Mouse (Mus musculus): ENCODE data around the gene Ccdc91. TPM values are rescaled to one million over a fixed set of nuclear protein-coding genes. Genes with fewer than 3 reads are reported as not detected.

Ccdc91 gene
- polyA plus RNA-seq, 1 experiment from 2014 or later: 41.9 TPM

DNA sequence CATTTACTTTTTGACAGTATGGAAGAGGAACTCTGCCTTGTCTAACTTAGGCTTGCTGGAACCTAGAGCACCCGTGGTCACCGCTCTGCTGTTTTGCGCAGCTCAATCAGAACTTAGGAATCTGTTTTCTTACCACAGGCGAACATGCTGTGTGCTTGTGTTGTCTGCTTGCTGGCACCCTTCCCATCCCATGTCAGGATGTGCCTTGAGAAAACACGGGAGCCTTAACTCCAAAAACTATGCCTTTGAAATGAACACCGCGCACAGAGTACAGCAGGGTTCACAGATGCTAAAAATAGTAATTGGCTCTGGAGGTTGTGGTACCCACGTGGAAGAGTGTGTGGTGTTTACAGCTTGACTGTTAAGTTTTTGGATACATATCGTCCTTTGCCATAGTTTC, 30.4 kb downstream of the Ccdc91 start:
- no peak overlapping the region for H3K4me2 ChIP-seq (ENCODE audit: low read depth, low read length)
- H3K36me3 ChIP-seq (ENCODE audit: control insufficient read depth, insufficient read depth, low read length): no peaks in the 10 kb centered on the region
- H3K4me1 ChIP-seq (ENCODE audit: control insufficient read depth, insufficient read depth, low read length): no peaks in the 10 kb centered on the region
- ATAC-seq (ENCODE audit: low read depth): no peak
- WGBS: 81% methylated on average over 9 of the region's 9 CpGs
- no peaks in the 10 kb centered on the region for H3K9me3 ChIP-seq (ENCODE audit: control insufficient read depth, low read length)
- H3K9ac ChIP-seq (replicated peaks; ENCODE audit: low read depth, low read length): no peak overlapping the region
- H3K27me3 ChIP-seq (ENCODE audit: control insufficient read depth, insufficient read depth, low read length): no peaks in the 10 kb centered on the region
- no peak overlapping the region for H3K27ac ChIP-seq (ENCODE audit: low read depth, low read length)
- no peak overlapping the region for H3K4me3 ChIP-seq (ENCODE audit: low read depth, low read length)

DNA sequence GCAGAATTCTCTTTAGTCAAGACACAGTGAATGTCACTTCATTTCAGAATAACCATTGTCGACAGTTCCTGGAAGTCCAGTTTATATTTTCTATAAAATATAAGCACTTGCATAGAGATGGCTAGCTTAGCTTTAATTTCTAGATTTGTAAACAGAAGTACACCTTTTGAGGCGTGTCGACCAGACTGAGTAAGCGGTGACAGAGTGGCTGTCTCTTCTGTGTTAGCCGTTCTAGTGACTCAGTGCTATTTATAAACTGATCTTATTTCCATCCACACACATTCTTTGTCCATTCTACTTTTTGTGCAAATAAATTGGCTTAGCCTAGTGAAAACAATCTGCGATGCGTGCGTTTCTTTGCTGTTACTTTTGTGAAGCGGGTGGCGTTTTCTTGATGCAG, 30.9 kb downstream of the Ccdc91 start:
- Histone ChIP-seq H3K4me3 (ENCODE audit: low read depth, low read length) (no peak overlapping the region), H3K27ac (ENCODE audit: low read depth, low read length) (no peak overlapping the region), H3K36me3 (ENCODE audit: control insufficient read depth, insufficient read depth, low read length) (no peaks in the 10 kb centered on the region), H3K27me3 (ENCODE audit: control insufficient read depth, insufficient read depth, low read length) (no peaks in the 10 kb centered on the region), H3K9me3 (ENCODE audit: control insufficient read depth, low read length) (no peaks in the 10 kb centered on the region), H3K9ac (replicated peaks; ENCODE audit: low read depth, low read length) (no peak overlapping the region), H3K4me1 (ENCODE audit: control insufficient read depth, insufficient read depth, low read length) (no peaks in the 10 kb centered on the region), H3K4me2 (ENCODE audit: low read depth, low read length) (no peak overlapping the region)
- WGBS: 90% methylated on average over 10 of the region's 10 CpGs
- no peak for ATAC-seq (ENCODE audit: low read depth)

DNA sequence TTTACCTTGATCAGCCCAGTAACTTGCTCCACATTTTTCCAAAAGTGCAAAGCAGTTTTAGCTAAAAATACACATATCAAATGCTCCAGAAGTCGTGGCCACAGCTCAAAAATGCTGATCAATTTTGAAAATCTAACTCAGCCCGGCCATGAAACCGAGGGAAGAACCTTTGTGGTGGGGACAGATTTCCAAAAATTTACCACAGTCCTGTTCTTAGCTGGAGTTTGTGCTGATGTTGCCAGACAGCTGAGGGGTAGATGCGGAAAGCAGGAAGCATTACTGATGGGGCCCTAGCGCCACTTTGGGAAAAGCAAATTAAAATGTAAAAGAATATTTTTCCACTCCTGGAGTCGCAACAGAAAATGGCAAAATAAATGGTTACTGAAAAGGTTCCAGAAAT, 31.6 kb downstream of the Ccdc91 start:
- no peak overlapping the region for H3K9ac ChIP-seq (replicated peaks; ENCODE audit: low read depth, low read length)
- no peak for ATAC-seq (ENCODE audit: low read depth)
- no peak overlapping the region for H3K4me3 ChIP-seq (ENCODE audit: low read depth, low read length)
- no peak overlapping the region for H3K27ac ChIP-seq (ENCODE audit: low read depth, low read length)
- no peaks in the 10 kb centered on the region for H3K27me3 ChIP-seq (ENCODE audit: control insufficient read depth, insufficient read depth, low read length)
- 90% methylated on average over 6 of the region's 6 CpGs for WGBS
- no peak overlapping the region for H3K4me2 ChIP-seq (ENCODE audit: low read depth, low read length)
- no peaks in the 10 kb centered on the region for H3K36me3 ChIP-seq (ENCODE audit: control insufficient read depth, insufficient read depth, low read length)
- no peaks in the 10 kb centered on the region for H3K9me3 ChIP-seq (ENCODE audit: control insufficient read depth, low read length)
- H3K4me1 ChIP-seq (ENCODE audit: control insufficient read depth, insufficient read depth, low read length): no peaks in the 10 kb centered on the region

DNA sequence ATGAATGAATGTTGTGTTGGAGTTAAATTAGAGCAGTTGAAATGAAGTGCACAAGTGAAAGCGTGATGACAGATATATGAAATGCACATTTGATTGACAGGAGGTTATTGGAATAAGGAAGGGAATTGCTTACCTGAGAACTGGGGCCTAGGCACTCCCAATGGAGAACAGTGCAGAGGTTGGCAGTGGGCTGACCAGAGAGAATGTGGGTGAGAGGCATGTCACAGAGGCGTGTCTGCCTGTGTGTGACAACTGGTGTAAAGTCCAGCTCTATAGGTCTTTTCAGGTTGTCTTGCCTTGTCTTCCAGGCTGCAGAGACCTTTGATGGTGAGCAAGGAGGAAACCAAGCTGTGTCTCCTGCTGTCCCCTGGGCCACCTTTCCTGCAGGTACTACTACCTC, 34.9 kb downstream of the Ccdc91 start:
- Histone ChIP-seq H3K9me3 (ENCODE audit: control insufficient read depth, low read length) (no peaks in the 10 kb centered on the region), H3K27ac (ENCODE audit: low read depth, low read length) (no peak overlapping the region), H3K9ac (replicated peaks; ENCODE audit: low read depth, low read length) (no peak overlapping the region), H3K36me3 (ENCODE audit: control insufficient read depth, insufficient read depth, low read length) (no peaks in the 10 kb centered on the region), H3K27me3 (ENCODE audit: control insufficient read depth, insufficient read depth, low read length) (no peaks in the 10 kb centered on the region), H3K4me2 (ENCODE audit: low read depth, low read length) (no peak overlapping the region), H3K4me3 (ENCODE audit: low read depth, low read length) (no peak overlapping the region), H3K4me1 (ENCODE audit: control insufficient read depth, insufficient read depth, low read length) (no peaks in the 10 kb centered on the region)
- ATAC-seq (ENCODE audit: low read depth): no peak
- WGBS: 97% methylated on average over 2 of the region's 2 CpGs

DNA sequence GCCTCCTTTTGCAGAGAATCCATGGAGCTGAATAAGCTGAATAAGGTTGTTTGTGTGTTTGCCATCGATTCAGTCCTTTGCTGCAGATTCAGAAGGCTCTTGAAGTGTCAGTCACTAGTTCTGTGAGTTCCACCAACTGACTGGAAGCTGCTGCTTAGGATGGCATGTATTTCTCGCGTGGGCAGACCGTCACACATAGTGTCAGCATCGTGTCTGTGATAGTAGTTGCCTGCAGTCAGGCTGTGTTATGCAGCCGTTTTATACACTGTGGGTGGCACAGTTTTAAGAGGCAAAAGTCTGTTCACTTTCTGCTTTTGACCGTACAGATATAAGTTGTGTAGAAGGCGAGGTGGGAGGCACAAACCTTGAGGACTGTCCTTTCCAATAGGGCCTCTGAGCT, 42.3 kb downstream of the Ccdc91 start:
- H3K4me3 ChIP-seq (ENCODE audit: low read depth, low read length): no peak overlapping the region
- 86% methylated on average over 8 of the region's 8 CpGs for whole genome bisulfite sequencing
- H3K27ac ChIP-seq (ENCODE audit: low read depth, low read length): no peak overlapping the region
- H3K36me3 ChIP-seq (ENCODE audit: control insufficient read depth, insufficient read depth, low read length): no peaks in the 10 kb centered on the region
- no peak for ATAC-seq (ENCODE audit: low read depth)
- H3K27me3 ChIP-seq (ENCODE audit: control insufficient read depth, insufficient read depth, low read length): no peaks in the 10 kb centered on the region
- H3K4me1 ChIP-seq (ENCODE audit: control insufficient read depth, insufficient read depth, low read length): no peaks in the 10 kb centered on the region
- H3K4me2 ChIP-seq (ENCODE audit: low read depth, low read length): no peak overlapping the region
- H3K9ac ChIP-seq (replicated peaks; ENCODE audit: low read depth, low read length): no peak overlapping the region
- H3K9me3 ChIP-seq (ENCODE audit: control insufficient read depth, low read length): no peaks in the 10 kb centered on the region

DNA sequence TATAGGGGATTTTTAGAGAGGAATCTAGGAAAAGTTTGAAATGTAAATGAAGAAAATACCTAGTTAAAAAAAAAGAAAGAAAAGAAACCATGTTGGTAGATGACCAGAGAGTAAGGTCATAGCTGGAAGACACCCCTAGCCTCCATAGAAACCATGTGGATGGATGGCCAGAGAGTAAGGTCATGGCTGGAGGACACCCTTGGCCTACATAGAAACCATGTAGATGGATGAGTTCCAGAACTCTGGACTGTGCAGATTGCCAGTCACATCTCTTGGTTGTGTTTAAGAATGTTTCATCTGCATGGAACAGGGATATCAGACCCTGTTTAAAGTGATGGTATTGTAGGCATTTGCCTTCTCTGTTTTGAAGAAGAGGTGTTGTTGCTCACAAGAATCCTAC, 49.6 kb downstream of the Ccdc91 start:
- no peak overlapping the region for H3K27ac ChIP-seq (ENCODE audit: low read depth, low read length)
- H3K4me1 ChIP-seq (ENCODE audit: control insufficient read depth, insufficient read depth, low read length): no peaks in the 10 kb centered on the region
- H3K9me3 ChIP-seq (ENCODE audit: control insufficient read depth, low read length): no peaks in the 10 kb centered on the region
- H3K36me3 ChIP-seq (ENCODE audit: control insufficient read depth, insufficient read depth, low read length): no peaks in the 10 kb centered on the region
- H3K9ac ChIP-seq (replicated peaks; ENCODE audit: low read depth, low read length): no peak overlapping the region
- H3K27me3 ChIP-seq (ENCODE audit: control insufficient read depth, insufficient read depth, low read length): no peaks in the 10 kb centered on the region
- ATAC-seq (ENCODE audit: low read depth): no peak
- no peak overlapping the region for H3K4me2 ChIP-seq (ENCODE audit: low read depth, low read length)
- no peak overlapping the region for H3K4me3 ChIP-seq (ENCODE audit: low read depth, low read length)

DNA sequence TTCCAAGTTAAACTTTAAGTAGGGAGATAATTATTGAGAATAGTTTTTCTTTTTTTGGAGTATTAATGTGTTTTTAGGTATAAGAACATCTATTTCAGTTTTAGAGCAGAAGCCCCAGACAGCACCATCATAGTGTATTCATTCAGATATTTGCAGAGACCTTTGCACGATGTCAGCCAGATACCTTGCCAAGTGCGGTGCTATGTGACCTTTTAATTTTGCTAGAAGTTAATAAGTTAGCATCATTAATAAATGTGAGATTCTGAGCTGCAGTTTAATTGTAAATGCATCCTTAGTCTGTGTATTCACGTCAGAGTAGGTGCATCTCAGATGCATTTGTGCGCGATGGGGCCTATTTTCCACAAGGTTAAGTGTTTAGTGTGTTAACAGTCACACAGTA, 59.3 kb downstream of the Ccdc91 start:
- no peaks in the 10 kb centered on the region for H3K27me3 ChIP-seq (ENCODE audit: control insufficient read depth, insufficient read depth, low read length)
- H3K4me1 ChIP-seq (ENCODE audit: control insufficient read depth, insufficient read depth, low read length): no peaks in the 10 kb centered on the region
- no peak overlapping the region for H3K27ac ChIP-seq (ENCODE audit: low read depth, low read length)
- H3K9ac ChIP-seq (replicated peaks; ENCODE audit: low read depth, low read length): no peak overlapping the region
- ATAC-seq (ENCODE audit: low read depth): no peak
- no peaks in the 10 kb centered on the region for H3K36me3 ChIP-seq (ENCODE audit: control insufficient read depth, insufficient read depth, low read length)
- no peak overlapping the region for H3K4me3 ChIP-seq (ENCODE audit: low read depth, low read length)
- H3K9me3 ChIP-seq (ENCODE audit: control insufficient read depth, low read length): no peaks in the 10 kb centered on the region
- H3K4me2 ChIP-seq (ENCODE audit: low read depth, low read length): no peak overlapping the region
- 98% methylated on average over 5 of the region's 5 CpGs for WGBS

DNA sequence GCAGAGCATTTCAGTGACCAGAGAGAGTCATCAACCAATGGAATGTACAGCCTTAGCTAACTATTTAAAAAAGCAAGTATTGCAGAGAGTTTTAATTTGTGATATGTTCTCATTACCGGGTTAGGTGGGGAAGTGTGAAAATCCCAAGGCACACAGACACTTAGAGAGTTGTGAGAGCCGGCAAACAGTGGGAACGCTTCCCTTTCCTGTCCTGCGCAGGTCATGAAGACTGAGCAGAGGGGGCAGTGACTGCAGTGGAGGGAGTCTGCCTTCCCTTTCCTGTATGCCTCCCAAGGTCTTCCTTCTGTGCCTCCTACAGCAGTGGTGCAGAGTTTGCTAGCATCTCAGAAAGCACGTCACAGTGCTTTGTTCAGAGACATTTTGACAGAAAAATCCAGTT, 62.6 kb downstream of the Ccdc91 start:
- Histone ChIP-seq H3K4me1 (ENCODE audit: control insufficient read depth, insufficient read depth, low read length) (no peaks in the 10 kb centered on the region), H3K4me3 (ENCODE audit: low read depth, low read length) (no peak overlapping the region), H3K9ac (replicated peaks; ENCODE audit: low read depth, low read length) (no peak overlapping the region), H3K27ac (ENCODE audit: low read depth, low read length) (no peak overlapping the region), H3K27me3 (ENCODE audit: control insufficient read depth, insufficient read depth, low read length) (no peaks in the 10 kb centered on the region), H3K9me3 (ENCODE audit: control insufficient read depth, low read length) (no peaks in the 10 kb centered on the region), H3K4me2 (ENCODE audit: low read depth, low read length) (no peak overlapping the region), H3K36me3 (ENCODE audit: control insufficient read depth, insufficient read depth, low read length) (no peaks in the 10 kb centered on the region)
- WGBS: 96% methylated on average over 5 of the region's 5 CpGs
- no peak for ATAC-seq (ENCODE audit: low read depth)

DNA sequence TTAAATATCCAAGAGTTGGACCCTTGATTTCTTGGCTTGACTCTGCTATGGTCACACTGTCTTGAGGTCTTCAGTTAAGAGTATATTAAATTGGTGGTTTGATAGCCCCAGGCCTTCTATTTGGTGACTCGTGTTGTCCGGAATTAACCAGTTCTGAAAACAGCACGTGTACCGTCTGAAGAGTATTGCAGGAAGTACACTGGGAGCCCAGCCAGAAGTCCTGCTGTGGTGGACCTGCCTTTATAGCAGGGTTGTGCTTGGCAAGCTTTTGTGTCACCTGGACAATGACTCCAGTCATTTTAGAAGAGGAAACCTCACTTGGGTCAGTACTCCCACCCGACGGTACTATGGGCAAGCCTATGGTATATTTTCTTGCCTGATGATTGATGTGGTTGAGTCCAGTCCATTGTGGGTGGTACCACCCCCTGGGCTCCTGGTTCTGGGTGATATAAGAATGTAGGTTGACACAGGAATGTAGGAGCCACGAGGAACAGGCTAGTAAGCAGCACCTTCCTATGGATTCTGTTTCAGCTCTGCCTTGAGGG, 63.5 kb downstream of the Ccdc91 start:
- 85% methylated on average over 7 of the region's 7 CpGs for WGBS
- no peak overlapping the region for H3K9ac ChIP-seq (replicated peaks; ENCODE audit: low read depth, low read length)
- H3K9me3 ChIP-seq (ENCODE audit: control insufficient read depth, low read length): no peaks in the 10 kb centered on the region
- no peaks in the 10 kb centered on the region for H3K27me3 ChIP-seq (ENCODE audit: control insufficient read depth, insufficient read depth, low read length)
- ATAC-seq (ENCODE audit: low read depth): no peak
- H3K4me3 ChIP-seq (ENCODE audit: low read depth, low read length): no peak overlapping the region
- no peak overlapping the region for H3K4me2 ChIP-seq (ENCODE audit: low read depth, low read length)
- no peak overlapping the region for H3K27ac ChIP-seq (ENCODE audit: low read depth, low read length)
- no peaks in the 10 kb centered on the region for H3K36me3 ChIP-seq (ENCODE audit: control insufficient read depth, insufficient read depth, low read length)
- no peaks in the 10 kb centered on the region for H3K4me1 ChIP-seq (ENCODE audit: control insufficient read depth, insufficient read depth, low read length)

DNA sequence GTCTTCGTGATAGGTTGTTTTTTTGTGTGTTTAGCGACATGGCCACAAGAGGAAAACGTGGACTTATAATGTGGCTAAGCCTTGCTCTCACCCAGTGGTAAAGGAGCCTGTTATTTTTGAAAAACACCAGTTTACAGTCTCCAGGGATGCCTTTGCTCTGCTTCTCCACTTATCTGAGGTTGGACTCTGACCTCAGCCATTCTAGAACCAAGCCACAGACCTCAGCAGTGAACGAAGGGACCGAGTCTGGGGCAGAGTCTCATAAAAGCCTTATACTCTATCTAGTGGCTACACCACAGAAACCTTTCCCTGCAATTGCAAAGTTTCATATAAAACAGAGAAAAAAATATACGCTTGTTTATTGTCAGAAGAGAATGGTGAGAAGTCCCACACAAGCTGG, 65.3 kb downstream of the Ccdc91 start:
- H3K36me3 ChIP-seq (ENCODE audit: control insufficient read depth, insufficient read depth, low read length): no peaks in the 10 kb centered on the region
- ATAC-seq (ENCODE audit: low read depth): no peak
- no peaks in the 10 kb centered on the region for H3K27me3 ChIP-seq (ENCODE audit: control insufficient read depth, insufficient read depth, low read length)
- H3K4me3 ChIP-seq (ENCODE audit: low read depth, low read length): no peak overlapping the region
- no peak overlapping the region for H3K4me2 ChIP-seq (ENCODE audit: low read depth, low read length)
- no peaks in the 10 kb centered on the region for H3K9me3 ChIP-seq (ENCODE audit: control insufficient read depth, low read length)
- H3K27ac ChIP-seq (ENCODE audit: low read depth, low read length): no peak overlapping the region
- no peak overlapping the region for H3K9ac ChIP-seq (replicated peaks; ENCODE audit: low read depth, low read length)
- no peaks in the 10 kb centered on the region for H3K4me1 ChIP-seq (ENCODE audit: control insufficient read depth, insufficient read depth, low read length)
- 91% methylated on average over 6 of the region's 6 CpGs for WGBS

All from neural tube, embryonic 14.5 days (tissue).